Comparison of ENCODE assay signal across 21 mouse cellular contexts in the genomic region with DNA sequence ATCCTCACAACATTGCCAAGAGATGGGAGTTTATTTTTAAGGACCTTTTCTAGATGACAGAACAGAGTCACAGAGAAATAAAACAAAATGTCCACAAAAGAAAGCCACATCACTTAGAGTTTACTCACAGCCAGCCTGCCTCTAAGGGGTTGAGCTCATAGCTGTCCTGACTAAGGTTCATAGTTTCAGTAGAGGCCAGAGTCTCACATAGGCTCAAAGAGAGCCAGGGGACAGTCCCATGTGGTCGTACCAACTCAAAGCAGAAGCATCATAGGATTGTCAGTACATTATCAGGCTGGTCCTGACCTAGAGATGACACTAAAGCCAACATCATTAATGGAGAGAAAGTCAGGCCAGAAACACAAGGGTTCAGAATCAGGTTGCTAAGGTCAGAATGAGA.
"Had no signal": no experiment of that assay in that cellular context is flagged by ENCODE, and none has a peak within 500 bp of the region (broad histone marks: within the 10 kb centered on the region; RNA-seq: fewer than 3 reads in every experiment).

No protein-coding gene starts in this region.

- H3K4me2 ChIP-seq: lung, embryonic 14.5 days; midbrain, embryonic 12.5 days; neural tube, embryonic 13.5 days; neural tube, embryonic 15.5 days; stomach, embryonic 15.5 days had no signal

- H3K27me3 ChIP-seq: midbrain, embryonic 12.5 days; neural tube, embryonic 13.5 days; neural tube, embryonic 15.5 days; stomach, embryonic 15.5 days had no signal

- H3K4me3 ChIP-seq: midbrain, embryonic 10.5 days; midbrain, embryonic 12.5 days; myocyte; neural tube, embryonic 13.5 days; neural tube, embryonic 15.5 days; stomach, embryonic 15.5 days had no signal

- H3K9me3 ChIP-seq: midbrain, embryonic 10.5 days; midbrain, embryonic 12.5 days; neural tube, embryonic 13.5 days; neural tube, embryonic 15.5 days; stomach, embryonic 15.5 days had no signal

- H3K27ac ChIP-seq: midbrain, embryonic 10.5 days; midbrain, embryonic 12.5 days; neural tube, embryonic 13.5 days; neural tube, embryonic 15.5 days; stomach, embryonic 15.5 days; stomach, postnatal 0 days had no signal

- H3K36me3 ChIP-seq: midbrain, embryonic 10.5 days; midbrain, embryonic 12.5 days; neural tube, embryonic 13.5 days; neural tube, embryonic 15.5 days; stomach, embryonic 15.5 days had no signal

- H3K9ac ChIP-seq: lung, embryonic 14.5 days; midbrain, embryonic 12.5 days; neural tube, embryonic 13.5 days; neural tube, embryonic 15.5 days; stomach, embryonic 15.5 days had no signal

- ATAC-seq: midbrain, embryonic 16.5 days had no signal

- DNase-seq: lung, adult 18-20 months; lung, embryonic 14.5 days; lung, postnatal 10 days; lung, postnatal 4 days; midbrain, embryonic 14.5 days; retina, postnatal 1 day; right cerebral cortex, adult 18-20 months; right cerebral cortex, postnatal 25 days; right cerebral cortex, postnatal 4 days; spleen, adult 18-20 months; thymus, adult 2 months; thymus, postnatal 25 days; thymus, postnatal 4 days had no signal

- H3K4me1 ChIP-seq: midbrain, embryonic 12.5 days; neural tube, embryonic 15.5 days; stomach, embryonic 15.5 days had no signal
